Mouse (Mus musculus) right cerebral cortex, postnatal 36 days (tissue): ENCODE results near the gene Antxr1.

ENCODE experiments used
- DNase-seq, 2 experiments: peaks; one replicate each; pipeline ENCODE4 v3.0.0; 2022; ENCODE audit warnings: low spot score in 2 of 2, mixed read lengths in 1 of 2

Antxr1 gene

DNA sequence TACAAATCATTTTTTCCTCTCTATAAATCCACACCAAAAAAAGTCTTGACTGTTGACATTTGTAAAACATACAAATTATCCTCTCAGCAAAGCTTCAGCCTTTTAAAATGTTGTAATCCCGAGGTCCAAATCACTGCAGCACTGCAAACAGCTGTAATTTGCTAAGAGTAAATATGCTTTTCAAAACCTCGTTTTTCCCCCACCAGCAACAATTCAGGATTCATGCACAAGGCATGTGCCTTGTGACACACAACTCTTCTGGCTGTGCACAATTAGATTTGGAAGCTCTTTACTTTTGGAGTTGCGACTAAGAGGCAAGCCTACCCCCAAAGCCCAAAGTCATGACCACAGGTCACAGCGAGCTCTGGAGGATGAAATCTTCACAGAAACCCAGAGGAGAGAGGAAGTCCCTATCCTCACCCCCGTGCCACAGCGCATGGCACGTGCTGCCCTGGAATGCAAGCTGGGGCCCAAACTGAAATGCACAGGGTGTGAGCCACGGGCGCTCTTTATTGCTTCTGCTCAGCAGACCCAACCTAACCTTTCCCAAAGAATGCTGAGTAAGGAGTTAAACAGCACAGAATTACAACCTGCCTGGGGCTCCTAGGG, 87.3 kb downstream of the Antxr1 start:
- DNase-seq, result no peak

DNA sequence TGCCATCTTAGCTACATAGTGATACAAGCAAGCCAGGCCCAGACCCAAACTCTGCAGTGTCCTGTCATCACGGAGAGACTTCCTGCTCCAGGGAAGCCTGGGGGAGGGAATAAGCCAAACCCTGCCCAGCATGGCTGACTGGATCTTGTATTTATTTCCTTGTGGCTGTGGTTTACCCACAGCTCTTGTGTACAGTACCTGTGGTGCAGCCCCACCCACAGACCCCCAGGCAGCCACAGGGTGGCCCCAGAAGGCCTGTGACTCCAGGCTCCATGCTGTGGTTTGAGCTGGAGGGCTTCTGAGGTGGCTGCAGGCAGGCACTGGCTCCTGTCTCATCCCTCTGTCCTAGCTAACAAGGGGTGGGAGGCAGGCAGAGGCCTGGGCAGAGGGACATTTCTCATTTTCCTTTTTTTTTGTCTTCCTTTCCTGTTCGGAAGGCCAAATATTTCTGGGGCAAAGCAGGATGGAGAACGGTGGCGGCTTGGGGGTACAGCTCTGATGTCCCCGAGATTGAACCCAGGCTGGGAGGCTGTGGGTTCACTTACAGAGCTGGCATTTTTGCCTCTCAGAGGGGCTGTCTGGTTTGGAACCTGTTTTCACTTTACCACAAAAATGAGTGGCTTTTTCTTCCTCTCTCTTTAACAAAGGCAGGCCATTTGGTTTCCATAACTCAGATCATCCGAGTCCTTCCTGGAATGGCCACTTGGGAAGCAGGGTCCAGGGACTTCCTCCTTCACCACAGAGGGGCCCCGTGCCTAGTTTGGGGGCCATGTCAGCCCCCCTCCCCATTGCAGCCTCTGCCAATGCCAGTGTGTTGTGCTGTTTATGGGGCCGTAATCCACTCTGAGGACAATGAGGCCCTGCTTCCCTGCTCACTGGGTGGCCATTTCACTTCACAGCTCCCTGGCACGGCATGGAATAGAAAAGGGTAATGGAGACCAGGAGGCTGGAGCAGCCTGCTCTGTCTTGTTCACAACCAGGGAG, 91.2 kb downstream of the Antxr1 start:
- no peak for DNase-seq

DNA sequence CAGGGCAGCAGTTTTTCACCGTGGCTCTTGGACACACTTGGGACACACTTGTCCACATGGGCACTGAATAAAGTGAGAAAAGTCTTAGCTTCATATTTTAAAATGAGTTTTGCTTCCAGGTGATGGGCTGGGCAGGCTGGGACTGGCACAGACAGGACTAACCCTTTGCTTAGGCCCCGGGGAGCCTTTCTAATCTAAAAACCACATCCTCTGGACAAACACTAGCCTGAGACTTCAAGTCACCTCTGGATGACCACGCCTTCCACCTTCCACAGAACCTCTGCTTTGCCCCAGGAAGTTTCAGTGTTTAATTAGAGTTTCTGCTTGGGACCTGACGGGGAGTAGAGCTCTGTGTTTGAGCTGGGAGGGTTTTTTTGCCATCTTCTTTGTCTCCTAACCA, 98.4 kb downstream of the Antxr1 start:
- DNase-seq, result no peak

DNA sequence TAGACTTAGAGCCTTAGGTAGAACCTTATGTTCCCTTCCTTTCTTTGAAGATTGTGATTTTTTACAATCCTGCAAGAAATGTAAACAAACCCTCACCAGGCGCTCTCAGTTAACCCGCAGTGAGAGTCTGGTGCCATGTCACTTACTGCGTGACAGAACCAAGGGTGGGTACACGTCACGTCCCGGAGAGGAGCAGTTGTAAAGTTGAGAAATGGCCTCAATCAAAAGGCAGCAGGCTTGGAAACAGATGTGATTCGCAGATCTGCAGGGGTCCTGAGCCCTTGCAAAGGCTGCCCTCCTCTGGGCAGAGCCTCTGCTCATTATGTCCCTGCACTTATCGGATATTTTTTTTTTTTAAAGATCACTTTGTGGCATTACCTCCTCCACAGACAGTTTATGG, 99.6 kb downstream of the Antxr1 start:
- no peak for DNase-seq

DNA sequence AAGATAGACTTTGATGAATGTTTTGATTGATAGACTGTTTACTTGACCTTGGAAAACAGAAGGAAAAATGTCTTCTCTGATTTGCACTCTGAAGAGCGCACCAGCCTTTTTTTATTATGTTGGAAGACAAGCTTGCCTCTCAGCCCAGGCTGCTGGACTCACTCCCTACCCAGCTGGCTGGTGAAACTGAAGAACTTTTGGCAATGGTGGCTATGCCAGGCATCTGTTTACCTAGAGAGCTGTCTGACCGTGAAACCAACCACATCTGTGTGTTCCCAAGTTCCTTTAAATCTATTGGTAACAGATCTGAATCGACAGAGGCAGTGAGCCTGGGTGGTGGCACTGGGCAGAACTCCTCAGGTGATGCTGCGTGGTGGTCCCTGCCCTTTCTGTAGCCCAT, 102.5 kb downstream of the Antxr1 start:
- DNase-seq, result no peak

DNA sequence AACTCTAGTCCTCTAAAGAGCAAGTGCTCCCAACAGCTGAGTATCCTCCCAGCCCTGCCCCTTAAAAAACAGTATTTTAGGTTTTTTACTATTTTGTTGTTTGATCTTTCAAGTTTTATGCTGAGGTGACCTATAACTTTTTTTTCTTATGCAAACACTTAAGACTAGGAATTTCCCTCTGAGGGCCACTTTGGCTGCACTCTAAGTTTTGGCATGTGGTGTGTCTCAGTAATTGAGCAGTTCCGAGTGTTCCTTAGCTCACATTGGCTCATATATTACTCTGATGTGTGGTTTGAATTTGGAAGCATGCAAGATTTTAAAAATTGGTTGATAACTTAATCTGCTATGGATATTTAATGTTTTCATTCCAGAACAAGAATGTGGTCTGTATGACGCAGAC, 105.6 kb downstream of the Antxr1 start:
- no peak for DNase-seq

DNA sequence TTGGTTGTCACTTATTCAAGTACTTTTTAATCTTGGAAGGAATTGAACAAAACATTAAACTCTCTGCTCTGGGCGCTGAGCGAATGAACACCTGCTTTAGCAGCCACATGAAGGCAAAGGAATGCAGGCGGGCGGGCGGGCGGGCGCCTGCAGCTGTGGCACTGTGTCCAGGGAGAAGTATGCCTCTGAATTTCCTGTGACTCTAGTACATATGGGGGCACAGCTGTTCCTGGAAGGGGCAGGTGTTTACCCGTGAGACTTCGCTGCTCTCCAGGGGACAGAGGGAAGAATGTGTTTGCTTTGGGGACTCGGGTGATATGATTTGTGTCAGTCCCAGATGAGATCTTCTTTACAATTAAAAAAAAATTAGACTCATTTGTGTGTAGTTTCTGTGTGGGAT, 107.7 kb downstream of the Antxr1 start:
- DNase-seq, result no peak

DNA sequence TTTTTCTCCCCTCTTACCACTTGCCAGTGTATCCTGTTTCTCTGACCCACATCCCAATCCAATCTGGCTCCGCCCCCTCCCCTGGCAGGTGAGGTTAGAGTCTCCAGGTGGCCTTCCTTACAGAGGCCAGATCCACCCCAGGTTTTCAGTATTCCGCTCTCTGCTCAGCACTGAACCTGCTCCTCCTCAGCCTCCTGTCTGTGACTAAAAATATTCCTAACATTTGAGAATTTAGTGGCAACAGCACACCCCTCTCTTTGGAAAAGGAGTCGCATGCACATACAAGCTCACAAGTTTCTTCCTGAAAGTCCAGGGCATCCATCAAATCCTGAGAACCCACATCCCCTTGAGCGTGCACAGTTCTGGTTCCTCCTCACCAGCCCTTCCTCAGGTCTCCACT, 109.3 kb downstream of the Antxr1 start:
- peak in 1 of 2 experiments; percentile 14 for DNase-seq

DNA sequence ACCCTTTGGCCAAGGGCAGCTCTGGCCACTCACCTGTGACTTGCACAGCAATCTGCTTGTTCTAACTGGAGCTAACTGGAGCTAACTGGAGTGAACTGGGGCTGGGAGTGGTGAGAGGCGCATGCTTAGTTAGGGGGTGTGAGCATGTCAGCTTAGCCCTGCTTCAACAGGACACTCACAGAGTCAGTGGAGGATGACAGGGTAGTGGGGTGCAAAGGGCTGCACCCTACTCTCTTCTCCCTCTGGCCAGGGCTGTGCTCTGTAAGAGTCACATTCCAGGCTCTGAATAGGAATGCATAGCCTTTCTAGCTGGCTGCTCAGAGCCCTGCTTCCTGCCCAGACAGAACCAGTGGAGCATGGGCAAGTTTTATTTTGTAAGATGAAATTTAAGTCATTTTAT, 110.3 kb downstream of the Antxr1 start:
- DNase-seq, result no peak

DNA sequence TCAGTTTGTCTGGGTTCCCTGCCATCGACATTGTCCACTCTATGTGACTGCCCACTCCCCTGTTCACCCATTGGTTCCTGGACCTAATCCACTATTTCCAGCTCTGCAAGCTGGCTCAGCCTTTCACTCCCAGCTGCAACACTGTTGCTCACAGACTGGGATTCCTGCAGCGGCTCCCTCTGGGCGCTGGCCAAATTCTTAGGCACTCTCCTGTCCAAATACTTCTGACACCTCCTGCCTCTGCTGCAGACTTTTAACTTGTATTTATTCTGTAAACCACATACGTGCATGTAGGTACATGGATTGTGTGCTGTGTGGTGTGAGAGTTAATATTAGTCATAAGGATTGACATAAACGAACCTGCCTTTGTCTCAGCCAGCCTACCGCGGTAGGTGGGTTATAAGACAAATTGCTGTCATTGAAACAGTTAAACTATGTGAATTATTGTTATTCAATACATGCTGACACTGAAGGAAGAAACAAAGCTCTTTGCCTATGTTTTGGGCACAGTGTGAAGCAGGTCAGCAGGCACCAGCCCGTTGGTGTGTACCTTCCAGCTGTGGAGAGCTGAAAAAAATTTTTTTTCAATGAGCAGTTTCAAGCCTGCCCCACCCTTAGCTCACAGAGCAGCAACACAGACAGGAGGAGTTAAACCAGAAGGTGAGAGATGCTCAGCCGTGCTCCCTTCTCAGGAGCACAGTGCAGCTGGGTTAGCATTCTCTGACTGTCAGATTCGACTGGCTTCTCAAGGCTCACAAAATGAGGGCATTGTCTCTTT, 112.6 kb downstream of the Antxr1 start:
- no peak for DNase-seq

DNA sequence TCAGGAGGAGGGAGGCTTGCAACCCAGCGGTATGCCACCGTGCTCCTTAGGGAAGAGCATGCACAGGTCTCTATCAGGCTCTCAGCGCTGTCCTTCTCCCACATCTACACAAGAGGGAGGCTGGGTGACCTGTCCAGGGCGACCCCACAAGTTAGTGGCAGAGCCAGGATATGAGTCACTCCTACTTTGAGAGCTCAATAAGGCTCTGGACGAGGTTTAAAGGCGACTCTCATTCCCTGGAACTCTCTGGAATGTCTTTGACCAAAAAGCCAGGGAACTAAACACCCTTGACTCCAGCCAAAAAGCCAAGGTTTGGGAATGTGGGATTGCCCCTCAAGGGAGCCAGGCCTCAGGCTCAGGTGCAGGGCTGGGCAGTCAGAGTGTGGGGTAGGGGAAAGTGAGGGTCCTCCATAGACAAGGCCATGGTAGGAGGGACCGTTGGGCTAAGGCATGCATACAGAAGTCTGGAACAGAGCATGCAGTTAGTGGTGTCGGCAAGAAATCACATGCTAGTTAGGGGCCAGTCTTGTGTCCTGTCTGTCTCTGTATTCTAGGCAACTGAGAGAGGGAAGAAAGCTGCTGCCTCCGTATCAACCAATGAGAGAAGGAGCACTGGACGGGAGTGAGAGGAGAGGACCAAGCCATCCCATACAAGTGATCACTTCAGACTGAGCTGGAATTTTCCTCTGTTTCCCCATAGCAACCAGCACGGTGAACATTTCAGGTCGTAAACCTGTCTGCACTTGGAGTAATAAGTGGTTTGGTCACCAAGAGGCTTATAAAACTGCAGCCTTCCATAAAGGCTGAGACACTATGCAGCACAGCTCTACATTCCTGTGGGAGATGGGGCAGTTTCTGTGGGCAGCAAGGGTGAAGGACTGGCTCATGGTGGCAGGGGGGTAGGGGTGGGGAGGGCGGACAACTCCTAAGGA, 116.3 kb downstream of the Antxr1 start:
- no peak for DNase-seq

DNA sequence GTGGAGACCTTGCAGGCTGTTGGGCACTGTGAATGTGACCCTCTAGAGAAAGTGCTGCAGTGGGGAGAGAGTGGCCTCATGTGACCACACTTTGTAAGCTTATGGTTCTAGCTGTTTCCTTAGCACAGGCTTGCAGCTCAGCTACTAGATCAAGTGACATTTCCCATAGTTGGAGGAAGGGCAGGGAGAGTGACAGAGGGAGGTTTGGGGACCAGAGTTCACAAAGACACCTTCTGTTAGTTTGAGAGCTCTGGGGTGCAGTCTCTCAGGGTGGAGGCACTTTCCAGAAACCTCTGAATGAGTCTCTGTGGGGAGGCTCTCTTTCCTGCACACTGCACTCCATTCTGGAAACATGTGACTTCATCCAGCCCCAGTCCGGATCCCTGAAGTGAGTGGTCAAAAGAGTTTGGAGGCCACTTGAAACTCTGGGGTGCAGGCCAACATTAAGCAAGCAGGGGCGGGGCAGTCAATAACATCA, 119.5 kb downstream of the Antxr1 start:
- DNase-seq, result no peak

DNA sequence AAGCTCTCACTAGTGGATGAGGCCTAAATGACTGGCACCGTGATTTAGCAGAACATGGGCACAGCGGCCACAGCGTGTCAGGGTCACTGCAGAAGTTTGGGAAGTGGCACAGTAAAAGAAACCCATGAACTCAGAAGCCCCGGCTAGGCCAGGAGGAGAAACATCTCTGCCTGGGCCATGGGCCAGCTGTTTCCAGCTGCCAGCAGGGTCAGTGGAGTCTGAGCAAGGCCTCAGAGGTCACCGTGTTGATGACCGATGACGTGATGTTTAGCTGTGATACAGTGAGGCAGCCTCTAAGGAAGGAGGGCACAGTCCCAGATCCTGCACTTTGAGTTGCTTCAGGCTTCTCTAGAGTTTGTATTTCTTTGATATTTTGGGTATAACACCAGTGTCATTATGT, 122.4 kb downstream of the Antxr1 start:
- DNase-seq, result no peak

DNA sequence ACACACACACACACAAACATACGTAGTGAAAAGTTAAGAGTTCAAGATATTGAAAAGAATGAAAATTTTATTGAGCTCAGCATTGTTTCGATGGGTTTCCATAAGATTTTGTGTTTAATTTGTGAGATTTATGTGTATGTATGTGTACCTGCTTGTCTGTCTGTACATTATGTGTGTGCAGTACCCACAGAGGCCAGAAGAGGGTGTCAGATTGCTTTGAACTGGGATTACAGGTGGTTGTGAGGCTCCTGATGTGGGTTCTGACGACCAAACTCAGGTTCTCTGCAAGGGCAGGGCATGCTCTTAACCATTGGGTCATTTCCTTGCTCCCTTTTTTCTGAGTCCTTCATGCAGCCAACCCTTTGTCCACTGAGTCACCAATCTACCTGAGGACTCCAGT, 124.1 kb downstream of the Antxr1 start:
- DNase-seq, result no peak

DNA sequence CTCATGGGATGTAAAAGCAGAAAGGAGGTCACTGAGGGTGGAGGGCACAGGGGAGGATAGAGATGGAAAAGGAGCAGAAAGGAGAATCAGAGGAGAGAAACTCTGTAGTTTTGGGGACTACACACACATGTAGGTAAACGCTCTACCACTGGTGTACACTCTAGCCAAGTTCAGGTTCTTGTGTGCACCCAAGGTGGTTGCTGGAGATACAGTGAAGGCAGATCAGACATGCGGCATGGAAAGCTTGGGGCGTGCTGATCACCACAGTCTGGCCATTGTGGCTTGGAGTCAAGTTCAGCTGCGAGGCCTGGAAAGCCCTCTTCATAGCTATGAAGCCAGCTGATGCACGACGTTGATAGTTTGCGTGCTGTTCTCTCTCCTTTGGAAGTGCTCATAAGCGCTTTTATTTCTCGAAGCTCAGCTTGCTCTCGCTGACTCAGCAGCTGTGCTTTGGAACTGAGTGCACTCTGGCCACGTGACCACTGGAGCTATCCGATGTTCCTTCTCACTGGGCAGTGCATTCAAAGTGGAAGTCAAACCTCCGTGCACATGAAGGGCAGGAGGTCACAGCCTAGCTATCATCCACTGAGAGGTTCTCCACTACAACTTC, 128.1 kb downstream of the Antxr1 start:
- DNase-seq, result peak in 1 of 2 experiments; percentile 34

DNA sequence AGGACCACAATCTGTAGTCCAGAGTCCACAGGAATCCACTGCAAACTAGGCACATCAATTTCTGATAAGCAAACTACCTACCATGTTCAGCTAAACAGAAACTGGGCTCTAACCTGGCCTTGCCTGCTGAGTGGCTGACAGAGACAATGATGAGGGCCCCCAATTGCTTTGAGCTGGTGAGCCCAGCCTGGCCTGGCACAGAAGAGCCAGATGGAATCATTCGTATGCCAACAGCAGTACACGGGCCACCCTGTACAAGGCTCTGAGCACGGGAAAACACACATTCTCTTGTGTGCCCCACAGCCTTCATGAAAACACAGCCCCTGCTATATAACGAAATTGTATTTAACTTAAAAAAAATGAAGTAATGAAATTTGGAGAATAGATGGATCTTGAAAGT, 128.8 kb downstream of the Antxr1 start:
- no peak for DNase-seq

DNA sequence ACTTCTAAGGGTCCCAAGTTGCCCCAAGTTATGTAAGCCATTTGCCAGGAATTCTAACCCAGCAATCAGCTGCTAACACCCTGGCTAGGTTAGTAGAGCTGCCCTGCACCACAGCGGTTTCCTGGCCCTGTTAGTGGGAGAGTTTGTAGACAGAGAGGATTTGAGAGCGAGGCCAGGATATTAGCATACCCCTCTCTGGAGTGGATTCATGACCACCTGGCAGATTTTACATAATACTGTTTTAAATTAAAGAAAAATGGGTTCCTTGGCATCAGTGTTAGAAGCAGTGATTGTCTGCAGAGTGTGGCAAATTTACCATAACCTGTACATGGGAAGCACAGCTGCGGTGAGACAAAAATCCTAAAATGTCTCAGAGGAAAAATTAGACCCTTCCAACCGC, 132.2 kb downstream of the Antxr1 start:
- no peak for DNase-seq

DNA sequence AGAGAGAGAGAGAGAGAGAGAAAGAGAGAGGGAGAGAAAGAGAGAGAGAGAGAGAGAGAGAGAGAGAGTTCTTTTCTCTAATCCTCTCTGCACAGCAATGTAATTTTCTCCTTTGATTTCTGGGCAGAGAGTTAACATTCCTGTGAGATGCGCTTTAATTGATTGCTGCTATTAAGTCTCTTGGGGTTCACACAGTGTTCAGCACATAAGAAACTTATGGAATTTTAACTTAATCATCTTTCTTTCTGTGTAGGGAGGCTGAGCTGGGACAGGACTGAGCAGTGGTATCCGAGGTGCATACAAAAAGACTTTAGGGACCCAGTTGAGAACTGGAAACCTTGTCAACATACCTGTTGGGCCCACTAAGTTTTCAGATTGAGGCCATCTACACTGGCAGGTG, 132.6 kb downstream of the Antxr1 start:
- no peak for DNase-seq

DNA sequence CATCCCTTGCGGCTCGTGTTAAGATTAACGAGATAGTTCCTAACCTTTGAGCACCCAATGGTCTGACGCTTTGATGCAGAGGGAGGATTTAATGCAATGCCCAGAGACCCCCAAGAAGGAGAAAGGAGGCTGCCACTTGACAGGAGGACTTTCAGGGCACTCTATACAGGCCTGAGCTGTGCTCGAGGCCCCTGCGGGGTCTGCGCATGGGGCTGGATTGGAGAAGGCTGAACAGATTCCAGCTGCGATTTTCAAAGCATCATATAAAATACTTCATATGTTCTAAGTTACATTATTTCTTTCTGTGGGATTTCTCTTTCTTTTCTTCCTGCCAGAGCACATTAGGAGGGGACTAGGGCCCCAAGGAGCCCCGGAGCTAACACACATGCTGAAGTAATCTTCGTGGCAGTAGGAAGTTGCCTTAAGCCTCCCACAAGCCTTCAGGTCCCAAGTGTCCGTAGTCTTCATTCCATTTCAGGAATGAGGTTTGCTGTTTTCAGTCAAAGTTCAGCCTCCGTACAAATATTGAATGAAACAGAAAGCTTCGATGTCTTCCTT, 133.5 kb downstream of the Antxr1 start:
- DNase-seq, result no peak

DNA sequence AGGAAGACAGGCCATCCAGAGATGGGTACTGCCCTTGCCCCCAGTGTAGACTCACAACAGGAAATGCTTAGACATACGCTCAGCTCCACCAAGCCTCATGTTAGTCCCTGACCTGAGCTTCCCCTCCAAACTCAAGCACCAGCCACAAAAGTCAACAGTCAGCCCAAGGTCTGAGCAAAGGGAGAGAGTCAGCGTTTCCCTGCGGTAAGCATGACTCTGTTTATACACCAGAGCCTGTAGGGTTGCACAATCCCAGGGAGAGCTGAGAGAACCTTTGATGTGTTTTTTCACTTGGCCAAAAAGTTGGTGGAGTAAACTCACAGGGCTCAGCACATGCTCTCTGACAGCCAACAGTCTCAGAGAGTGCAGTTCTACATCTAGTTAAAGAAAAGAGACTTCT, 145.9 kb downstream of the Antxr1 start:
- no peak for DNase-seq
